Mouse (Mus musculus): ENCODE data around the gene Prkcz.

The Prkcz gene

GRCm38 (mm10) chr4:155315031-155315430, 46.1 kb downstream of the Prkcz start:
- intact Hi-C loops (cut with DNase I): no loop called here

GRCm38 (mm10) chr4:155308679-155309078, 52.5 kb downstream of the Prkcz start:
- intact Hi-C loops (cut with DNase I): loop anchor here (2.0 kb wide), 2 partner anchors 42 to 214 kb away; no protein-coding TSS in a partner anchor

- intact Hi-C loops (cut with DNase I): loop anchor here (2.0 kb wide), 2 partner anchors 41 to 213 kb away; no protein-coding TSS in a partner anchor
Measured at GRCm38 (mm10) chr4:155308068-155308467, 53.1 kb downstream of the Prkcz start.

- intact Hi-C loops (cut with DNase I): no loop called here
Measured at GRCm38 (mm10) chr4:155307591-155307990, 53.6 kb downstream of the Prkcz start.

- intact Hi-C loops (cut with DNase I): no loop called here
Measured at GRCm38 (mm10) chr4:155306356-155307242, 54.6 kb downstream of the Prkcz start.

- intact Hi-C loops (cut with DNase I): no loop called here
Measured at GRCm38 (mm10) chr4:155305531-155306031, 55.6 kb downstream of the Prkcz start.

GRCm38 (mm10) chr4:155304508-155305096, 56.6 kb downstream of the Prkcz start:
- intact Hi-C loops (cut with DNase I): no loop called here

GRCm38 (mm10) chr4:155301965-155302364, 59.2 kb downstream of the Prkcz start:
- intact Hi-C loops (cut with DNase I): no loop called here

- intact Hi-C loops (cut with DNase I): no loop called here
Measured at GRCm38 (mm10) chr4:155301098-155301447, 60.1 kb downstream of the Prkcz start.

GRCm38 (mm10) chr4:155300421-155301097, 60.6 kb downstream of the Prkcz start:
- intact Hi-C loops (cut with DNase I): no loop called here

GRCm38 (mm10) chr4:155298826-155299225, 62.3 kb downstream of the Prkcz start:
- intact Hi-C loops (cut with DNase I): no loop called here

GRCm38 (mm10) chr4:155297057-155297456, 64.1 kb downstream of the Prkcz start:
- intact Hi-C loops (cut with DNase I): no loop called here

GRCm38 (mm10) chr4:155295996-155296395, 65.2 kb downstream of the Prkcz start:
- intact Hi-C loops (cut with DNase I): no loop called here

- intact Hi-C loops (cut with DNase I): no loop called here
Measured at GRCm38 (mm10) chr4:155295026-155295590, 66.1 kb downstream of the Prkcz start.

- intact Hi-C loops (cut with DNase I): no loop called here
Measured at GRCm38 (mm10) chr4:155294381-155294780, 66.8 kb downstream of the Prkcz start.

- intact Hi-C loops (cut with DNase I): no loop called here
Measured at GRCm38 (mm10) chr4:155292863-155293262, 68.3 kb downstream of the Prkcz start.

- intact Hi-C loops (cut with DNase I): no loop called here
Measured at GRCm38 (mm10) chr4:155290045-155290444, 71.1 kb downstream of the Prkcz start.

GRCm38 (mm10) chr4:155288586-155288985, 72.6 kb downstream of the Prkcz start:
- intact Hi-C loops (cut with DNase I): no loop called here

- intact Hi-C loops (cut with DNase I): no loop called here
Measured at GRCm38 (mm10) chr4:155287713-155288112, 73.4 kb downstream of the Prkcz start.

GRCm38 (mm10) chr4:155286090-155286489, 75.1 kb downstream of the Prkcz start:
- intact Hi-C loops (cut with DNase I): no loop called here

All from adrenal gland (tissue).